Mouse (Mus musculus): ENCODE data around the gene Ncapd2. TPM values are rescaled to one million over a fixed set of nuclear protein-coding genes. Genes with fewer than 3 reads are reported as not detected.

Gene Ncapd2
- polyA plus RNA-seq, 1 experiment from 2014 or later = 261 TPM

DNA sequence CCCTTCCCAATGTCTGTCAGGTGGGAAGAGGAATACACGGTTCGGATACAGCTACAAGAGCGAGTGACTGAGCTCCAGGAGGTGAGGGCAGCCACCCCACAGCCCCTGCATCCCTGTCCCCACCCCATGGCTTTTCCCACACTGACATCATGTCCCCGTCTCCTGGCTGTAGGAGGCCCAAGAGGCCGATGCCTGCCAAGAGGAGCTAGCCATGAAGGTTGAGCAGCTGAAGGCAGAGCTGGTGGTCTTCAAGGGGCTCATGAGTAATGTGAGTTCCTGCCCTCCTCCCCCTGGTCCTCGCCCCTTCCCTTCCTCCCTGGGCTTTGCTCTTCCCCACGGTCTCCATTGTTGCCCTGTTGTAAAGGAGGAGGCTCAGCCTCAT lies 41.9 kb downstream of the Ncapd2 start:
- H3K27me3 ChIP-seq (replicated peaks; ENCODE audit: low read depth, poor library complexity, severe bottlenecking) = no peaks in the 10 kb centered on the region
- H3K36me3 ChIP-seq (replicated peaks) = peaks cover 70% of the 10 kb centered on the region
- 79% methylated on average over 7 of the region's 7 CpGs for WGBS
- peaks cover 52% of the 10 kb centered on the region for H3K4me1 ChIP-seq
- H3K4me3 ChIP-seq = no peak overlapping the region
- H3K9me3 ChIP-seq = no peaks in the 10 kb centered on the region
- no peak for DNase-seq (ENCODE audit: low spot score)
- 0 out of 2 replicates have a peak overlapping the region, but pooled peaks have one; percentile 27 for H3K27ac ChIP-seq (replicated peaks)

DNA sequence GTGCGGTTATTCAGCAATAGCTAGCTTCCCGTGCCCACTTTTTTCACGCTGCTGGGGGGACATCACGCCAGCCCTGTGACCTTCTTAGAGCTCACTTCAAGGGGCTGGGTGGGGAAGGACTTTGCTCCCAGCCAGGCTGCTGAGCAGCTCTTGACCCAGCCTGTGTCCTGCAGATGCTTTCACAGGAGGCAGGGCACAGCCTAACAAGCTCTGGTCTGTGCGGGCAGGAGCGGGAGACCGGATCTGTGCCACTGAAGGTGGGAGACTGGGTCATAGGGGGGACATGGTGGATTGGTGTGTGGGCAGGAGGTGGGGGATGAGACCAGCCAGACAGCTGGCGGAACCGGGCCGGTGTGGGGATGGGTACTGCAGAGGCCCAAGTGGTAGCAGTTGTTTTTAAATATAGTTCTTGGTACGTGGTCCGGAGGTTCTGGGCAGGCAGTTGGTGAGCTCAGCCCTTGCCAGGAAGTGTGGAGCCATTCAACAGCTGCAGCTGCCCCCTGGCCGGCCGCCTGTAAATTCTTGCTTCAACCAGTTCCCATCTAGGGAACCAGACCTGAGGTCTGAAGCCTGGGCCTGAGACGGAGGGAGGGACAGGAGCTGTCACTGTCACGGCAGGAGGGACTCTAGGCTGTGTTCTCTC lies 42.5 kb downstream of the Ncapd2 start:
- WGBS = 81% methylated on average over 16 of the region's 16 CpGs
- DNase-seq (ENCODE audit: low spot score) = no peak
- Histone ChIP-seq H3K4me3 (peak overlapping the region; percentile 23; the same call in 1 of the 2 replicates), H3K9me3 (no peaks in the 10 kb centered on the region), H3K27ac (replicated peaks) (no peak overlapping the region), H3K36me3 (replicated peaks) (peaks cover 73% of the 10 kb centered on the region), H3K4me1 (peaks cover 57% of the 10 kb centered on the region), H3K27me3 (replicated peaks; ENCODE audit: low read depth, poor library complexity, severe bottlenecking) (no peaks in the 10 kb centered on the region)

DNA sequence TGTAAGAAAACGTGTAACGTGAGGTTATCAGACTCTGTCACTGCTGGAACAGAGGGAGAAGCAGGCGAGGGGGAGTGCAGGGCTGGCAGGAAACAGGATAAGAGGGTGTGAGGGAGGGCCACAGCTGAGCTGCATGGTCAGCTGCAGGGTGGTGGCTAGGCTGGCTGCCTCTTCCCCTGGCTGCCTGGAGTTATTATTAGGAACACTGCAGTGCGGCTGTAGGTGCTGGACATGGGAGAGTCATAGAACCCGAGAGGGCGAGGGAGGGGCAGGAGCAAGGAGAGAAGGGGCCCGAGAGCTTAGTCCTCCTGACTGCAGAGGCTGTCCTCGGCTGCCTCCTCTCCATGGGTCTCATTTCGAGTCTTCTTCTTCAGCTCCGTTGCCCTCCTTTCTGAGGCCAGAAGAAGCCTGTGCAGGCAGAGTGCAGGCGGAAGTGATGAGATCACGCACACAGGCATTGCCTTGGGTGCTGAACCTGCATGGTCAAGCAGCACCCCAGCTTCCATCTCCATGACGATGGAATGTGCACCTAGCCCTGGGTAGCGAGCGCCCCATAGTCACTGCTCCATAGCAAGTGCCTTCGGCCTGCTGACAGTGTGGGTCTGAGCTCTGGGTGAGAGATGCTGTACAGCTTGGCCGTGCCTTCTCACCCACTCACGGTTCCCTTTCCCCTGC lies 43.1 kb downstream of the Ncapd2 start:
- Histone ChIP-seq H3K4me3 (peak overlapping the region; percentile 23), H3K27me3 (replicated peaks; ENCODE audit: low read depth, poor library complexity, severe bottlenecking) (no peaks in the 10 kb centered on the region), H3K27ac (replicated peaks) (peak overlapping the region; percentile 51), H3K36me3 (replicated peaks) (peaks cover 73% of the 10 kb centered on the region), H3K4me1 (peaks cover 61% of the 10 kb centered on the region), H3K9me3 (no peaks in the 10 kb centered on the region)
- 76% methylated on average over 18 of the region's 18 CpGs for WGBS
- DNase-seq (ENCODE audit: low spot score) = no peak

DNA sequence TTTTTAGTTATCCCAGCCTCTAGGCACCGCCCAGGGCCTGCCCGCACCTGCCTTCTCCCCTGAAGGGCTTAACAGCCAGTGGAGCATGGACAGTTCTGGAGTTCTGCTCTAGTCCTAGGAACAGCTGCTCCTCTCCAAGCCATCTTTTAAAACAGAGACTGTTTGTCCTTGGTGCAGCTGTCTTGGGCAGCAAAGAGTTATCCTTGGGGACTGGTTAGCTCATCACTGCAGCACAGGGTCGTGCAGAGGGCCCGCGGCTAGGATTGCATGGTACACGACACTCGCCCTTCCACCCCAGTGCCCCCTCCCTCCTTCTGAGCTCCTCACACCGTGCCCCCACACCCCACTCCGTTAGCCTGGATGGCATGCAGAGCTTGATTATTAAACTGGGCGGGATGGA lies 44.2 kb downstream of the Ncapd2 start:
- peaks cover 73% of the 10 kb centered on the region for H3K36me3 ChIP-seq (replicated peaks)
- H3K9me3 ChIP-seq = no peaks in the 10 kb centered on the region
- H3K4me1 ChIP-seq = peaks cover 61% of the 10 kb centered on the region
- peak overlapping the region; percentile 78 for H3K4me3 ChIP-seq
- DNase-seq (ENCODE audit: low spot score) = no peak
- WGBS = 72% methylated on average over 10 of the region's 10 CpGs
- H3K27ac ChIP-seq (replicated peaks) = no peak overlapping the region; the same call in 1 of the 2 replicates
- no peaks in the 10 kb centered on the region for H3K27me3 ChIP-seq (replicated peaks; ENCODE audit: low read depth, poor library complexity, severe bottlenecking)

DNA sequence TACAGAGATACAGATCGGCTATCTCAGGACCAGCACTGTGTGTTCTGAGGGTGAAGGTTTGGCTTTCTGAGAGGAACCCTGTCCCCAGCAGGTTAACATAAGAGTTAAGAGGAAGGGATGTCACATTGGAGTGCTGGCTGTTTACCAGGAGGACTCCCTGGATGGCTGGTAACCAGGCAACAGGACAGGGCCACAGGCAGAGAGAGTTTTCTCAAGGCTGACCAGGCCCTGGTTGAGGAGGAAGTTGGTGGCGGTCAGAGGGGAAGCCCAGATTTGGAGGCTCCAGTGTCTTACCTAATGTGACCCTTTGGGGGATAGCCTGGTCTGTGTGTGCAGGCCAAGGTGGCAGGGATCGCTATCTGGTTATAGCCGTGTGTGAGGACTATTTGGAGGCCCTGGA lies 44.7 kb downstream of the Ncapd2 start:
- Histone ChIP-seq H3K27me3 (replicated peaks; ENCODE audit: low read depth, poor library complexity, severe bottlenecking) (no peaks in the 10 kb centered on the region), H3K27ac (replicated peaks) (no peak overlapping the region), H3K9me3 (no peaks in the 10 kb centered on the region), H3K4me1 (peaks cover 61% of the 10 kb centered on the region), H3K4me3 (peak overlapping the region; percentile 78), H3K36me3 (replicated peaks) (peaks cover 73% of the 10 kb centered on the region)
- 88% methylated on average over 4 of the region's 4 CpGs for WGBS
- no peak for DNase-seq (ENCODE audit: low spot score)

DNA sequence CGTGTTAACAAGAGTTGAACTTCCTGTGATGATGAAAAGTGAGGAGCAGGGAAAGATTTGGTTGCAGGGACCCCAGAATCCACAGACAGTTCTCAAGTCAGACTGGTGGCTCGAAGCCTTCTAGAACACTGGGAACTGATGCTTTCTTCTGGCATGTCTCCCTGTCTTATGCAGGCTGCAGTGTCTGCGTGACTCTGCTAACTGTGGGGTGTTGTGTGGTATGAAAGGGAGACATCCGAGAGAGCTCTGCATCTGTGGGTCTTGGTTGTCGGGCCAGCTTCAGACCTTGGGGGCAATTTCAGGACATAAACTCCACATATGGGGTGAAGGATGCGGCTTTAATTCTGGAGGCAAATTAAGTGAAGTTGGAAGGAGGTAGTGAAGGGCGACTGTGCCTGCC lies 45.4 kb downstream of the Ncapd2 start:
- H3K27ac ChIP-seq (replicated peaks) = peak overlapping the region; percentile 90
- 55% methylated on average over 7 of the region's 7 CpGs for WGBS

DNA sequence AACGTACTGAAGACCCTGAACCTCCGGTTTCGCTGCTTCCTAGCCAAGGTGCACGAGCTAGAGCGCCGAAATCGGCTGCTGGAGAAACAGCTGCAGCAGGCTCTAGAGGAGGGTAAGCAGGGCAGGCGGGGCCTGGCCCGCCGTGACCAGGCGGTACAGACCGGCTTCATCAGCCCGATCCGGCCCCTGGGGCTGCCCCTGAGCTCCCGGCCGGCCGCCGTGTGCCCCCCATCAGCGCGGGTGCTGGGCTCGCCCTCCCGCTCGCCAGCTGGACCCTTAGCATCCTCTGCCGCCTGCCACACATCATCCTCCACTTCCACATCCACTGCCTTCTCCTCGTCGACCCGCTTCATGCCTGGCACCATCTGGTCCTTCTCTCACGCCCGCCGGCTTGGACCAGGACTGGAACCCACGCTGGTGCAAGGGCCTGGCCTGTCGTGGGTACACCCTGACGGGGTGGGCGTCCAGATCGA lies 46.0 kb downstream of the Ncapd2 start:
- Histone ChIP-seq H3K27me3 (replicated peaks; ENCODE audit: low read depth, poor library complexity, severe bottlenecking) (no peaks in the 10 kb centered on the region), H3K27ac (replicated peaks) (peak overlapping the region; percentile 90), H3K4me3 (peak overlapping the region; percentile 78), H3K4me1 (peaks cover 61% of the 10 kb centered on the region), H3K36me3 (replicated peaks) (peaks cover 73% of the 10 kb centered on the region), H3K9me3 (no peaks in the 10 kb centered on the region)
- DNase-seq (ENCODE audit: low spot score) = no peak
- WGBS = 3% methylated on average over 35 of the region's 35 CpGs

More for the DNA sequence above, 45.4 kb downstream of the Ncapd2 start:
- DNase-seq (ENCODE audit: low spot score) = no peak
- no peaks in the 10 kb centered on the region for H3K27me3 ChIP-seq (replicated peaks; ENCODE audit: low read depth, poor library complexity, severe bottlenecking)
- peak overlapping the region; percentile 78 for H3K4me3 ChIP-seq
- no peaks in the 10 kb centered on the region for H3K9me3 ChIP-seq
- H3K36me3 ChIP-seq (replicated peaks) = peaks cover 73% of the 10 kb centered on the region
- H3K4me1 ChIP-seq = peaks cover 61% of the 10 kb centered on the region

DNA sequence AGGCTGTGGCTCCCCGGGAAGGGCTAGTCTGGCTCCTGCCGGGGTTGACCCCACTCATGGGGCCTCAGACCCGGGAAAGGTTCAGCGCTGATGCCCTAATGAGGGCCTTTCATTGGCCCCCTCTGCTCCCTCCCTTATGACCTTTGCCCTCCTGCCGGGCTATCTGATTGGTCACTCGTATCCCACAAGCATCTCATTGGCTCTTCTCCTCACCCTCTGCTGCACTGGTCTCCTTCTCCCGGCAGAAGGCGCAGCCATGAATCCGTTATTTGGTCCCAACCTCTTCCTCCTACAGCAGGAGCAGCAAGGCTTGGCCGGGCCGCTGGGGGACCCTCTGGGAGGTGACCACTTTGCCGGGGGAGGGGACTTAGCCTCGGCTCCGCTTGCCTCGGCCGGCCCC lies 46.5 kb downstream of the Ncapd2 start, which contains the start of gene Iffo1:
TSS of gene Iffo1 (plus strand) at position 241 of the 400 bp plus-strand sequence.
- peaks cover 76% of the 10 kb centered on the region for H3K36me3 ChIP-seq (replicated peaks)
- WGBS = under 1% methylated on average over 16 of the region's 16 CpGs
- peak within 1 kb of the TSS; percentile 90 for H3K27ac ChIP-seq (replicated peaks)
- DNase-seq (ENCODE audit: low spot score) = peak; percentile 94
- H3K27me3 ChIP-seq (replicated peaks; ENCODE audit: low read depth, poor library complexity, severe bottlenecking) = no peaks in the 10 kb centered on the region
- no peaks in the 10 kb centered on the region for H3K9me3 ChIP-seq
- H3K4me3 ChIP-seq = peak within 1 kb of the TSS; percentile 78
- peaks cover 61% of the 10 kb centered on the region for H3K4me1 ChIP-seq

DNA sequence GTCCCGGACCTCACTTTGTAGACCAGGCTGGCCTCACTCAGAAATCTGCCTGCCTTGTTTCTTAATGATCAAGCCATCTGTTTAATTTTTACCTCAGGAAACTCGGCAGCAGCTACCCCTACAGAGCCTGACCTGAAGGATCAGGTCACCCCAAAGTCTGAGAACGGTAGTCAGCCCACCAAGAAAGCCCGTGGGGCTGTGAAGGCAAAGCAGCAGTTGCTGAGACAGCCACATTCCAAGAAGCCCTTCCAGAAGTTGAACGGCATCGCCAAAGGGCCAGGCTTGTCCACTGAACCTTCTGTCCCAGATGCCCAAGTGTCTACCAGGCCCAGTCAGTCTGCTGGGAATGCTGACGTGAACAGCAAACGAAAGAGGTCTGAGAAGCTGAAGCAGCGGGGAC lies 47.6 kb downstream of the Ncapd2 start:
- Histone ChIP-seq H3K27ac (replicated peaks) (peak overlapping the region; percentile 90; the same call in 1 of the 2 replicates), H3K4me1 (peaks cover 53% of the 10 kb centered on the region), H3K36me3 (replicated peaks) (peaks cover 78% of the 10 kb centered on the region), H3K27me3 (replicated peaks; ENCODE audit: low read depth, poor library complexity, severe bottlenecking) (no peaks in the 10 kb centered on the region), H3K4me3 (peak overlapping the region; percentile 78), H3K9me3 (no peaks in the 10 kb centered on the region)
- 83% methylated on average over 9 of the region's 9 CpGs for WGBS
- DNase-seq (ENCODE audit: low spot score) = no peak

DNA sequence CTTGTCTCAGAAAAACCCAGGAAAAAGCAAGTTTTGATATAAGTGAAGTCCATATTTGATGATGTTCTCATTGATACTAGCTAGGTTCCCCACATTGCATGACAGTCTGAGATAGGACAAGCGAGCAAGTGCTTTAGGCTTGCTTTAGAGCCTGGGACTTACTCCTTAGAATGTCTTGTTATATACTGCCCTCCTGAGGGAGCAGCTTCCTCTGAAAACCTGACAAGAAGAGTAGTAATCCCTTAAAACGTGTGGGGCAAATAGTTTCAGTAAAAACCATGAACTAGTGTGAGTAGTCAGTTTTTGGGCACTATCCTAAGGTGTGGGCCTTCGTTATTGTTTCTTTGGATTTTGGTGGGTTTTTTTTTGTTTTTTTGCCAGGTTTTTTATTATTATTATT lies 48.4 kb downstream of the Ncapd2 start:
- WGBS = 78% methylated on average over 3 of the region's 3 CpGs
- Histone ChIP-seq H3K36me3 (replicated peaks) (peaks cover 78% of the 10 kb centered on the region), H3K9me3 (no peaks in the 10 kb centered on the region), H3K4me1 (peaks cover 45% of the 10 kb centered on the region), H3K4me3 (no peak overlapping the region), H3K27me3 (replicated peaks; ENCODE audit: low read depth, poor library complexity, severe bottlenecking) (no peaks in the 10 kb centered on the region), H3K27ac (replicated peaks) (no peak overlapping the region)
- DNase-seq (ENCODE audit: low spot score) = no peak

DNA sequence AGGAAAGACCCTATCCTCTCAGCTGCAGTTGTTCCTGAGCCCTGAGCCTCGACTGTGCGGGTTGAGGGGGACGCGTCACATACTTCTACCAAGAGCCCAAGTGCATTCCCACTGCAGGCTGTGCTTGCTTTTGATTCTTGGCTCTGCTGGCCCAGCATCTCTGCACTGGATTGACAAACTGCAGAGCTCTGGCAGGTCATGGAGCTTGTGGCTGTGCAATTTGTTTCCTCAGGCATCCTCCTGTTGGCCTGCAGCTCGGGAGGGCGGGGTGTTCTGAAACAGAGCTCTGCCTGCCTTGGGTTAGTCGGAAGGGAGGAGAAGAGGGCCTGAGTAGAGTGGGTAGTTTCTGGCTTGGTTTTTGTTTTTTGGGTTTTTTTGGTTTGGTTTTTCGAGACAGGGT lies 49.1 kb downstream of the Ncapd2 start:
- no peak overlapping the region for H3K4me3 ChIP-seq
- H3K4me1 ChIP-seq = peaks cover 38% of the 10 kb centered on the region
- no peaks in the 10 kb centered on the region for H3K27me3 ChIP-seq (replicated peaks; ENCODE audit: low read depth, poor library complexity, severe bottlenecking)
- H3K36me3 ChIP-seq (replicated peaks) = peaks cover 80% of the 10 kb centered on the region
- no peaks in the 10 kb centered on the region for H3K9me3 ChIP-seq
- no peak for DNase-seq (ENCODE audit: low spot score)
- no peak overlapping the region for H3K27ac ChIP-seq (replicated peaks)
- WGBS = 93% methylated on average over 8 of the region's 8 CpGs

DNA sequence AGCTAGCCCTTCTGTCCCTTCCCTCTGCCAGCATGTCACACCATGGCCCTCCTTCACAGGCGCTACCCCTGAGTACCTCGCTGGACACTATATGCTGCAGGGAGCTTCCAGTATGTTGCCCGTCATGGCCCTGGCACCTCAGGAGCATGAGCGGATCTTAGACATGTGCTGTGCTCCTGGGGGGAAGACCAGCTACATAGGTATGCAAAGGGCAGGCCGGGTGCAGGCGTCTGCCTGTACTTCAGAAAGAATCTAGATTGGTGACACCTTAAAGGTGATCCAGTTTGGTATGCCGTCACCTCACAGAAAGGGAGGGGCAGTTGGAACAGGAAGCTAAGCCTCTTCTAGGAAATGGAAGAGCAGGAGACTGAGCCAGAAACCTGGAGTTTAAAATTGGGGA lies 51.8 kb downstream of the Ncapd2 start:
- no peak overlapping the region for H3K4me3 ChIP-seq
- peaks cover 11% of the 10 kb centered on the region for H3K4me1 ChIP-seq
- 91% methylated on average over 7 of the region's 7 CpGs for WGBS
- H3K9me3 ChIP-seq = no peaks in the 10 kb centered on the region
- no peak for DNase-seq (ENCODE audit: low spot score)
- H3K27ac ChIP-seq (replicated peaks) = no peak overlapping the region
- H3K27me3 ChIP-seq (replicated peaks; ENCODE audit: low read depth, poor library complexity, severe bottlenecking) = no peaks in the 10 kb centered on the region
- peaks cover 99% of the 10 kb centered on the region for H3K36me3 ChIP-seq (replicated peaks)
